Mouse (Mus musculus): ENCODE measurements at regions not wholly inside any gene's neighbourhood (a gene's known extent, or its start where the extent isn't known, plus 50 kb on each side); places are given as distances from the start of the nearest gene placed in this dataset.
"Not testable (repeated sequence)": the region's sequence is repeated elsewhere in the genome, so short reads cannot be mapped to it uniquely, and the experiment has no call there.

GRCm38 (mm10) chr8:5523281-5523680 is 418.1 kb upstream of the Slc10a2 start:
- DNase-seq, result no peak

DNA sequence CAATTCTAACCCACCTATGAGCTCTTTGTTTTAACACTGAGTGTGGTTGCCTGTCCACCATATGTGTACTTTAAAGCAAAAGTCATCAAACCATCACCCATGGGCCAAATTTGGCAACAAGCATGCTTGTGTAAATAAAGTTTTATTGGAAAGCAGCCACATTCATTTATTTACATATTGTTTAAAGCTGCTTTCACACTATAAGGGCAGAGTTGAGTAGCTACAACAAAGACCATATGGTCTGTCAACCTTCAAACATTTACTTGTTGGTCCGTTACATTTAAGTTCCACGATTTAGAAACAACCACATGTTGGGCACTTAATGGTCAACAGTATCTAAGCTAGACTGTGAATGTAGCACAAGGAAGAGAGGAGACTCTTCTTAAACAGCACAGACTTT is 390.7 kb upstream of the Slc10a2 start:
- no peak for DNase-seq

GRCm38 (mm10) chr8:5490491-5490890 is 385.3 kb upstream of the Slc10a2 start:
- DNase-seq, result no peak

DNA sequence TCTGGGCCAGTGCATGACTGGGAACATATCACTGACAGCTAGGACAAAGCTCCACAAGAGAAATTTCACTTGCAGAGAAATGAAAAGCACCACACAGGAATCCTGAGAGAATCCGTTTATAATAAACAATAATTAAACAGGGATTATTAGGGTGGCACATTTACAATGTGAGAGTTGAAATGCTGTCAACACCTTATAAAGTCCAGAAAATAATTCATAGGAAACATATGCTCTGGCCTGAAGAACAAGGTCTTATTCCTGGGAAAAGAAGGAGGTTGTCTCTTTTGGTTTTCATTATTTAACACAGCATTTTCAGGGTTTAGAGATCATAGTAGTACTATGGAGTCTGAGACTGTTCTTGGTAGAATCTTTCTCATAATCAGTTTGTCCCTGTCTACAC is 377.8 kb upstream of the Slc10a2 start:
- no peak for DNase-seq

DNA sequence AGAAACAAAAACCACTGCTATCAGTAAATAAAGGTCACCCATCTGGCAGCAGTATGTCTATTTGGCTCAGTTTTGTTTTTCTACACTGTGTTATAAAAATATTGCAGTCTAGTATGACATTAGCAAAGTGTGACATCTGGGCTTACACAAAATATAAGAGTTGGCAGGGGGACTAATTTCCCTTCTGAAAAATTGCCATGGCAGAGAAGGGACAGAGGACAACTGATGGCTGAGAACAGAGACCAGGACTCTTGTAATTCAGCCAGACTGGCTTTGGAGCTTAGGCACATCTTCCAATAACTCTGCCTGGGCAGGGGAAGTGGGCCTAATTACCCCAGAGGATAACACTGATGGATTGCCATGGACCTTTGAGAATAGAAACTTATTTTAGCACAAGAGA is 367.8 kb upstream of the Slc10a2 start:
- DNase-seq, result peak in 1 of 2 experiments; percentile 5

GRCm38 (mm10) chr8:5472582-5472981 is 367.4 kb upstream of the Slc10a2 start:
- no peak for DNase-seq

- no peak for DNase-seq
Observed at GRCm38 (mm10) chr8:5457619-5458018, 352.5 kb upstream of the Slc10a2 start.

- no peak for DNase-seq
Observed at GRCm38 (mm10) chr8:5453469-5453868, 348.3 kb upstream of the Slc10a2 start.

DNA sequence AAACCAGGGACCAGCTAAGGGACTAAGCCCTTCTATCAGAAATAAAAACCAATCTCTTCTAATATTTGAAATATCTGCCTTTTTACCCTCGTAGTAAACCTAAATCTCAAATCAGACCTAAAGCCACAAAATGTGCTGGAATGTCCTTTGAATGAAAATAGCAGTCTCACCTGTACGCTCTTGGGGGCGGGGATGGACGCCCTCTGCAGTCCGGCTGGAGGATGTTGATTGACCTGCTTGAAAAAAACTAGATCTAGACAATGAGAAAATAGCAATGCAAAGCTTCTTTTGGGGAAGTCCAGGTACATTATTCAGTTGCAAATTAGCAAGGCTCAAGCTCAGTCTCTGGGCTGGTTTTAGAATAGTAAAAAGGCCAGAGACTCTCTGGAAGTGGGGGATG is 337.1 kb upstream of the Slc10a2 start:
- not testable (repeated sequence) for DNase-seq

- not testable (repeated sequence) for DNase-seq
Observed at GRCm38 (mm10) chr8:5440404-5440803, 335.3 kb upstream of the Slc10a2 start.

DNA sequence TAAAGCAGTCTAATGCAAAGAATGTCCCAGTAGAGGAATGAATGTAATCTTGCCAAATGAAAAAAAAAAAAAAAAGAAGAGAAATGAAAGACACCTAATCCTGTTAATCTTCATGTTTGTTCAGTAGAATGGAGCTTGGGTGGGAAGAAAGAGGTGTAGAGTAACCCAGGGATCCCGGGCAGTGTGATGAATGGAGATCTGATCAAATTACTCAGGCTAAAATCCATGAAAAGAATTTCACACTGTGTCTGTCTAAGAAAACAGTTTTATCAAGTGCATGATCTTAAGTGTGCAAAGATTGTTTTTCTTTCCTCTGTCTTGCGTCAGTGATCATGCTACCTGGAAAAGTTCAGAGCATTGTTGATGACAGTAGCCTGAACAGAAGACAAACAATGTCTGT is 333.9 kb upstream of the Slc10a2 start:
- DNase-seq, result no peak

GRCm38 (mm10) chr8:5428303-5428971 is 323.3 kb upstream of the Slc10a2 start:
- no peak for DNase-seq

DNA sequence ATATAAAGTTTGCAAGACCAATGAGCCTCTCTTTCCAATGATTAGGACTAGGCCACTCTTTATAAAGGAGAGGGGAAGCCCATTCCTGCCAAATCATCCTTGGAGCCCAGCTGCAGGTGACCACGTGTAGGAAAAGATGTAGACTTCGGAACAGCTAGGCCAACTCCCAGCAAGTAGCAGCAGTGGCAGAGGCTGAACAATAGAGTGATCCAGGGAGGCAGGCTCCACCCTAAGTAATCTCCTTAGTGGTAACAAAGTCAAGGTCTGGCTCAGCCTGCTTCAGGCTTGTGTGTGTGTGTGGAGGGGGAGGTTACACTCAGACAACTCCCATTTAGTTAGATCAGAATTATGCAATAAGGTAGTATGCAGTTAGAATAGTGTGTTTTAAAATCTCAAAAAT is 311.7 kb upstream of the Slc10a2 start:
- DNase-seq, result not testable (repeated sequence)

GRCm38 (mm10) chr8:5384851-5385250 is 279.7 kb upstream of the Slc10a2 start:
- no peak for DNase-seq

DNA sequence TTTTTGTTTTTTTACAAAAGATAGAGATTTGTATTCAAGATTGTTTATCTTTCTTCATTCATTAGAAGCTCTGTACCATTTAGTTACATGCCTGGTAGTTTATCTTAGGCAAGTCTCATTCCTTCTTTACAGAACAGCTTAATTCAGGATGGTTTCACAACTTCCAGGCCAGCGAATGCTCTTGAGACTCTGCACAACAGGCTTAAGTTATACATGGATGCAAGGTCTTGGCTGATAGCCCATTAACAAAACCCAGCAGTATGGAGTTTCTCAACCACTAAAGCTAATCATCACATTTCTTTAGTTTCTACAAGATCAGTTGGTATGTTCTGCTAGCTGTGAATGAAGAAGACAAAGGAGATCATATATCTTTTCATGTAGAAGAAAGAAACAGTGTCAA is 272.9 kb upstream of the Slc10a2 start:
- DNase-seq, result no peak

GRCm38 (mm10) chr8:5339953-5340352 is 234.8 kb upstream of the Slc10a2 start:
- no peak for DNase-seq

DNA sequence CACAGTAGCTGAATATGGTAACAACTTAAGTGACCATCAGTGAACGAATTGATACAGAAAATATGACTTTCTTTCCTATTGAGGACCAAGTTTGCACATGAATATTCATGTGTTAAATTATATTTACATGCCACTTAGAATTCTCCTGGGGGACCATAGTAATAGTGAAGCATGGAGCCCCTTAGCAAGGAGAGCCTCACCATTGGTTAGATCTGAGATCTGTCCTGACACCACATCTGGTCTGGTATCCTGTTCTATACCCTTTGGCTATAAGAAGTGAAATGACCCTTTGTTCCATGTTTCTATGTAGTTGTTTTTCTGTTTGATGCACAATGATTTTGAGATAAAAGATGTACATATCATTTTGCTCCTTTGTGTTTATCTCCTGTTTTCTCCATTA is 209.4 kb upstream of the Slc10a2 start:
- no peak for DNase-seq

DNA sequence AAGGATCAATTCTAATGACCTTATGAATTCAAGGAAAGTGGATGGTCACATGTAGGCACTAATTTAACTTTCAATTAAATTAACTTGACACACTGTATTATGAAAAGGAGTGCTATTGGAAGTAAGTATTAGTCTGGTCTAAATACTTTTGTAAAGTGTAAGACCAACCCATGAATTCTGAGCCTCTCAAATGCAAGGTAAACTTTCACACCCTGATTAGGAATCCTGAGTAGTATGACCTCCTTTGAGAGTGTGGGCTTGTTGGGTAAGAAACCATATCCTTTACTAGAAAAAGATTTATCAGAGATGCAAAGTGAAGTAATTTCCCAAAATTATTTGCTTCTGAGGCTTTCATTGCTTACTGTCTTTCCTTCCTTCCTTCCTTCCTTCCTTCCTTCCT is 194.8 kb upstream of the Slc10a2 start:
- DNase-seq, result no peak

DNA sequence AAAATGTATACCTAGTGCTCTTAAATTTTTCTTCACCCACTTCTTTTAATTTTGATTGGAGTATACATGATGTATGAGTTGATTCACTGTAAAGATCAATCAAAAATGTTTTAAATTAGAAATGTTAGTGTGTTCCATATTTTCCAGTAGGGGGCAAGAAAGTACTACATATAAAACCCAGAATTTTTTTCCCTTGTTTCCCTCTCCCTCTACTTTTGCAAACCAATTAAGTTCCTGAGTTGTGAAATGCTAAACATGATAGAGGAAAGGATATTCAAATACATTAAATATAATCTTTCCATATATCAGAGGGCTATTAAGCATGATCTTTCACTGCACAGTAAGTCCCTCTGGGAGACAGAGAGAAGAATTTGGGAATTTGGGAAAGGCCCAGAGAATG is 192.0 kb upstream of the Slc10a2 start:
- DNase-seq, result no peak

GRCm38 (mm10) chr8:5285708-5286161 is 180.6 kb upstream of the Slc10a2 start:
- peak; percentile 57 to 67 for DNase-seq

- no peak for DNase-seq
Observed at GRCm38 (mm10) chr8:5283799-5284198, 178.6 kb upstream of the Slc10a2 start.

DNA sequence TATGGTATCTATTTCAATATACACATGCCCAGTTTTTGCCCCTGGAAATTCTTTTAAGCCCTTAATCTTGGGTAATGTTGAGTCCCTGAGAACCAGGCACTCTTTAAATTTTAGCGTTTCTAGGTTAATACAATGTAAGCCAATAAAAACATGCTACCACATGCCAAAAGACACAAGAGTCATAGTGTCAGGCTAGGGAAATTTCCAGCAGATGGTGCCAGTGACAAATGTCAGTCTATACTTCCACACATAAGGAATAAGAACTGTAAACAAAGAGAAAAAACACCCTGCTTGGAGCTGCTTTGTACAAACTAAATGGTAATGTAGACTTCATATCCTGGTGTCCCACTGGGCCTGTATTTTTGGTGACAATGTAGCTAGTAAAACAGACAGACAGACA is 157.2 kb upstream of the Slc10a2 start:
- no peak for DNase-seq

GRCm38 (mm10) chr8:5241871-5242270 is 136.7 kb upstream of the Slc10a2 start:
- DNase-seq, result peak; percentile 9 to 16

Measured in cerebellum, postnatal 36 days (tissue).